Mouse (Mus musculus): ENCODE measurements around the gene Smurf1.

DNA sequence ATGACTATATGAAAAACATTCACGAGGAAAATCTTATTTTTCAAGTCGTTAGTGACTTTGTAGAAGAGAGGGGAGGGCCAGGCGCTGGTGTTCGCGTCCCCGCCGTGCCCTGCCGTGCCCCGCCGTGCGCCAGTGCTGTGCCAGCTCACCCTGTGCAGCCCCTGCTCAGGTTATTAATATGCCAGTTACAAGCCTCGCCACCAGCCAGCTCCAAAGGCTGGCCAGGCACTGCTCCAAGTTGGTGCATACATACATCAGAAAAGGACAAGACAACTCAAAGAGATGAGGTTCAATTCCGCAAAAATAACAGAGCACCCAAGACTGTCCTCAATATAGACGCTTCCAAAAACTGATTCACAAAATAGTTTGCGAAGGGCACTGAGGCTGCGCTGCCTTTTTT lies 51.7 kb downstream of the Smurf1 start:
- TF ChIP-seq CTCF (IDR thresholded peaks at IDR 0.05; ENCODE audit: control insufficient read depth, insufficient read depth, low read length) (no peak), POLR2A (IDR thresholded peaks at IDR 0.05; ENCODE audit: borderline replicate concordance, control insufficient read depth, low read depth, low read length) (no peak)
